Mouse (Mus musculus): Measurements from ENCODE around the gene Man2a2.
A peak's percentile ranks its signal among the peaks of the same experiment; 100 is the strongest.
"Not testable (repeated sequence)": the region's sequence is repeated elsewhere in the genome, so short reads cannot be mapped to it uniquely, and the experiment has no call there.

Gene Man2a2

GRCm38 (mm10) chr7:80398654-80399444, 27.7 kb upstream of the Man2a2 start:
- no peak for DNase-seq

- no peak for DNase-seq
These were observed 26.8 kb upstream of the Man2a2 start for GRCm38 (mm10) chr7:80397986-80398385.

GRCm38 (mm10) chr7:80396427-80396826, 25.3 kb upstream of the Man2a2 start:
- not testable (repeated sequence) for DNase-seq

GRCm38 (mm10) chr7:80394600-80394999, 23.4 kb upstream of the Man2a2 start:
- no peak for DNase-seq

- no peak for DNase-seq
These were observed 20.9 kb upstream of the Man2a2 start for GRCm38 (mm10) chr7:80392119-80392518.

- DNase-seq, result peak; percentile 88 to 89
These were observed 16.7 kb upstream of the Man2a2 start, which contains the start of gene Fes for GRCm38 (mm10) chr7:80387633-80388543. Fes (minus strand) TSS chr7:80387946.

GRCm38 (mm10) chr7:80387033-80387632, 16.0 kb upstream of the Man2a2 start:
- peak; percentile 61 to 63 for DNase-seq

GRCm38 (mm10) chr7:80386235-80386930, 15.2 kb upstream of the Man2a2 start:
- peak; percentile 90 to 94 for DNase-seq

GRCm38 (mm10) chr7:80382919-80383318, 11.7 kb upstream of the Man2a2 start:
- DNase-seq, result no peak

GRCm38 (mm10) chr7:80379531-80379930, 8.4 kb upstream of the Man2a2 start:
- DNase-seq, result peak in 1 of 2 experiments; percentile 51

GRCm38 (mm10) chr7:80377471-80377870, 6.3 kb upstream of the Man2a2 start:
- DNase-seq, result peak in 1 of 2 experiments; percentile 80

- DNase-seq, result no peak
These were observed 5.0 kb upstream of the Man2a2 start for GRCm38 (mm10) chr7:80376192-80376591.

- no peak for DNase-seq
These were observed 4.3 kb upstream of the Man2a2 start for GRCm38 (mm10) chr7:80375376-80376039.

GRCm38 (mm10) chr7:80374733-80375132, 3.6 kb upstream of the Man2a2 start:
- DNase-seq, result no peak

GRCm38 (mm10) chr7:80374280-80374679, 3.1 kb upstream of the Man2a2 start:
- no peak for DNase-seq

- DNase-seq, result no peak
These were observed 2.7 kb upstream of the Man2a2 start for GRCm38 (mm10) chr7:80373850-80374249.

- no peak for DNase-seq
These were observed 2.2 kb upstream of the Man2a2 start for GRCm38 (mm10) chr7:80373352-80373751.

- no peak for DNase-seq
These were observed 1.5 kb upstream of the Man2a2 start for GRCm38 (mm10) chr7:80372667-80373066.

GRCm38 (mm10) chr7:80372166-80372565, 991 bp upstream of the Man2a2 start:
- DNase-seq, result no peak

- peak; percentile 82 to 85 for DNase-seq
These were observed 530 bp downstream of the Man2a2 start for GRCm38 (mm10) chr7:80370649-80371040.

- DNase-seq, result no peak
These were observed 1.2 kb downstream of the Man2a2 start for GRCm38 (mm10) chr7:80369967-80370431.

GRCm38 (mm10) chr7:80369461-80369860, 1.7 kb downstream of the Man2a2 start:
- DNase-seq, result no peak

All from lung, postnatal 4 days (tissue).